8 mouse cellular contexts compared by ENCODE assay signal in genomic region chr2:31688074-31688925, GRCm38 (mm10). TPM values are rescaled to one million over a fixed set of nuclear protein-coding genes. Genes with fewer than 3 reads are reported as not detected.
DNase-seq lines count a peak whose midpoint lies in the region; ATAC-seq and TF ChIP-seq lines count a peak whose summit lies in the region.

TSS of gene Abl1 (plus strand) at chr2:31688376.

- peak within 1 kb of the TSS; percentile 92 for H3K27ac ChIP-seq in embryonic facial prominence, embryonic 14.5 days (replicated peaks; ENCODE audit: low read depth, low read length)
- peak within 1 kb of the TSS; percentile 94 for H3K27ac ChIP-seq in heart, adult 2 months
- peak within 1 kb of the TSS; percentile 92 for H3K27ac ChIP-seq in limb, embryonic 13.5 days
- H3K27ac ChIP-seq in midbrain, embryonic 16.5 days (ENCODE audit: low read length), result peak within 1 kb of the TSS; percentile 95

- peak within 1 kb of the TSS; percentile 77 for H3K4me2 ChIP-seq in embryonic facial prominence, embryonic 14.5 days (ENCODE audit: low read depth, low read length)
- H3K4me2 ChIP-seq in limb, embryonic 13.5 days (replicated peaks), result peak within 1 kb of the TSS; percentile 77
- H3K4me2 ChIP-seq in midbrain, embryonic 16.5 days (ENCODE audit: low read length), result peak within 1 kb of the TSS; percentile 66

- no peaks in the 10 kb centered on the region for H3K27me3 ChIP-seq in embryonic facial prominence, embryonic 14.5 days (replicated peaks; ENCODE audit: control insufficient read depth, insufficient read depth, low read length)
- no peaks in the 10 kb centered on the region for H3K27me3 ChIP-seq in heart, adult 2 months (ENCODE audit: control insufficient read depth, insufficient read depth, low read length)
- no peaks in the 10 kb centered on the region for H3K27me3 ChIP-seq in limb, embryonic 13.5 days
- no peaks in the 10 kb centered on the region for H3K27me3 ChIP-seq in midbrain, embryonic 16.5 days (ENCODE audit: control insufficient read depth, insufficient read depth, low read depth, low read length)

- intact Hi-C loops in heart, adult 2 months (cut with DNase I), result loop anchor here (1.0 to 2.0 kb wide), 3 partner anchors 18 to 161 kb away; partner anchors contain the start of gene Exosc2

- 0 out of 2 replicates have a peak, but pooled peaks cover 9% of the 10 kb centered on the region for H3K36me3 ChIP-seq in embryonic facial prominence, embryonic 14.5 days (ENCODE audit: control insufficient read depth, insufficient read depth, low read length)
- peaks cover 9% of the 10 kb centered on the region for H3K36me3 ChIP-seq in heart, adult 2 months (ENCODE audit: control insufficient read depth, insufficient read depth, low read length)
- H3K36me3 ChIP-seq in limb, embryonic 13.5 days, result peaks cover 4% of the 10 kb centered on the region; the same call in 1 of the 2 replicates
- no peaks in the 10 kb centered on the region for H3K36me3 ChIP-seq in midbrain, embryonic 16.5 days (ENCODE audit: control insufficient read depth, insufficient read depth, low read length)

- peak; percentile 100 for ATAC-seq in embryonic facial prominence, embryonic 14.5 days (ENCODE audit: low read depth)
- peak; percentile 99 for ATAC-seq in limb, embryonic 13.5 days (ENCODE audit: low FRiP score, low read depth)
- peak; percentile 100 for ATAC-seq in midbrain, embryonic 16.5 days

- peak; percentile 100 for DNase-seq in 3T3-L1 (ENCODE audit: low read depth, low spot score)
- peak; percentile 66 to 88 for DNase-seq in adrenal gland, postnatal 4 days (ENCODE audit: low spot score in 2 of 2)
- peak; percentile 100 for DNase-seq in embryonic facial prominence, embryonic 14.5 days (ENCODE audit: low spot score)
- DNase-seq in heart, adult 2 months, result peak; percentile 91 to 98
- peak; percentile 97 to 99 for DNase-seq in kidney, adult 8-10 months
- peak; percentile 91 to 95 for DNase-seq in spleen, postnatal 10 days (ENCODE audit: low spot score in 2 of 2)

- H3K79me2 ChIP-seq in heart, adult 2 months (replicated peaks; ENCODE audit: control insufficient read depth, insufficient read depth, low read length), result no peaks in the 10 kb centered on the region

- peak; percentile 73 for TF ChIP-seq EP300 in heart, adult 2 months (IDR thresholded peaks at IDR 0.05; ENCODE audit: insufficient read depth, low read depth, low read length)

- H3K9me3 ChIP-seq in embryonic facial prominence, embryonic 14.5 days (ENCODE audit: control insufficient read depth, low read length), result no peaks in the 10 kb centered on the region
- H3K9me3 ChIP-seq in limb, embryonic 13.5 days, result no peaks in the 10 kb centered on the region
- H3K9me3 ChIP-seq in midbrain, embryonic 16.5 days (replicated peaks; ENCODE audit: control insufficient read depth, low read length, poor library complexity, severe bottlenecking), result no peaks in the 10 kb centered on the region

- peak within 1 kb of the TSS; percentile 95 for H3K4me3 ChIP-seq in embryonic facial prominence, embryonic 14.5 days (ENCODE audit: low read depth, low read length)
- peak within 1 kb of the TSS; percentile 100 for H3K4me3 ChIP-seq in heart, adult 2 months
- peak within 1 kb of the TSS; percentile 93 for H3K4me3 ChIP-seq in limb, embryonic 13.5 days
- peak within 1 kb of the TSS; percentile 74 for H3K4me3 ChIP-seq in midbrain, embryonic 16.5 days (ENCODE audit: low read depth, low read length)

- peak; percentile 75 for TF ChIP-seq CTCF in heart, adult 2 months (IDR thresholded peaks at IDR 0.05)

- peak within 1 kb of the TSS; percentile 92 for H3K9ac ChIP-seq in embryonic facial prominence, embryonic 14.5 days (ENCODE audit: low read depth, low read length)
- peak within 1 kb of the TSS; percentile 85 for H3K9ac ChIP-seq in heart, adult 2 months (ENCODE audit: low read depth, low read length)
- peak within 1 kb of the TSS; percentile 92 for H3K9ac ChIP-seq in limb, embryonic 13.5 days
- peak within 1 kb of the TSS; percentile 87 for H3K9ac ChIP-seq in midbrain, embryonic 16.5 days (ENCODE audit: low read depth, low read length)

- peak; percentile 47; the same call in 1 of the 2 replicates for TF ChIP-seq POLR2A in heart, adult 2 months (IDR thresholded peaks at IDR 0.05; ENCODE audit: insufficient read depth, low read depth, low read length)

- WGBS in embryonic facial prominence, embryonic 14.5 days, result 0% methylated on average over 30 of the region's 64 CpGs
- under 1% methylated on average over 61 of the region's 64 CpGs for WGBS in heart, adult 2 months
- WGBS in limb, embryonic 13.5 days, result under 1% methylated on average over 62 of the region's 64 CpGs
- WGBS in midbrain, embryonic 16.5 days, result under 1% methylated on average over 62 of the region's 64 CpGs

- peaks cover 11% of the 10 kb centered on the region for H3K4me1 ChIP-seq in embryonic facial prominence, embryonic 14.5 days (ENCODE audit: control insufficient read depth, insufficient read depth, low read length)
- H3K4me1 ChIP-seq in heart, adult 2 months (ENCODE audit: control insufficient read depth, insufficient read depth, low read length), result peaks cover 6% of the 10 kb centered on the region
- H3K4me1 ChIP-seq in limb, embryonic 13.5 days, result peaks cover 35% of the 10 kb centered on the region
- H3K4me1 ChIP-seq in midbrain, embryonic 16.5 days (ENCODE audit: control insufficient read depth, insufficient read depth, low read length), result peaks cover 41% of the 10 kb centered on the region

RNA-seq across cellular contexts. Expression of gene Abl1, which starts in this region (rescaled TPM):
- total RNA-seq in adrenal gland, postnatal 4 days (2021), result 100 to 1,000 TPM; 109 to 112 TPM
- polyA plus RNA-seq in embryonic facial prominence, embryonic 14.5 days (2014; fragmentation: Nextera tagmentation; extraction: Ambion mirVana), result 47.8 and 48.9 TPM in 2 replicates
- 10 to 100 TPM; 29.4 to 31.8 TPM for total RNA-seq in heart, adult 2 months (2021)
- 27.5 and 39.9 TPM in 2 replicates for polyA plus RNA-seq in heart, adult 2 months (2012; rRNA removed)
- polyA plus RNA-seq in limb, embryonic 13.5 days (2015; fragmentation: Nextera tagmentation; extraction: Ambion mirVana), result 52.4 and 55.9 TPM in 2 replicates
- polyA plus RNA-seq in midbrain, embryonic 16.5 days (2015; fragmentation: Nextera tagmentation; extraction: Ambion mirVana), result 16.7 and 17.5 TPM in 2 replicates

Comparison
In these comparisons a context has a peak if more than half of its experiments do, and no peak if none do; other contexts are left out.
1. Peak in every context shown above with its lines: DNase-seq, ATAC-seq, H3K4me3 ChIP-seq and H3K27ac ChIP-seq.